Mouse (Mus musculus) limb, embryonic 14.5 days (tissue): ENCODE measurements at regions not wholly inside any gene's neighbourhood (a gene's known extent, or its start where the extent isn't known, plus 50 kb on each side); places are given as distances from the start of the nearest gene placed in this dataset.

Experiments used
- ATAC-seq: fragments of 200-750 bp; cut with Nextera tagmentation; 2 replicates; pipeline ENCODE4 v1.8.0; 2017; ENCODE audit warnings: low read depth, moderate number of reproducible peaks, moderate TSS enrichment; ENCODE audit not compliant: low FRiP score
- DNase-seq: peaks from one replicate; pipeline ENCODE4 v3.0.0-alpha.2; 2015; ENCODE audit warnings: low spot score
- H3K27ac ChIP-seq: fragments of 300-500 bp; sonication (generic); replicated peaks from 2 replicates; pipeline ENCODE4 v1.5.1; 2014; ENCODE audit warnings: low read depth, mild to moderate bottlenecking, low read length, moderate library complexity, mixed read lengths
- H3K27me3 ChIP-seq: fragments of 300-500 bp; sonication (generic); 2 replicates; pipeline ENCODE4 v1.6.1; 2014; ENCODE audit warnings: low read length, mixed read lengths; ENCODE audit not compliant: control insufficient read depth, insufficient read depth
- H3K36me3 ChIP-seq: fragments of 300-500 bp; sonication (generic); 2 replicates; pipeline ENCODE4 v1.6.1; 2014; ENCODE audit warnings: mild to moderate bottlenecking, low read length, moderate library complexity, mixed read lengths; ENCODE audit not compliant: control insufficient read depth, insufficient read depth
- H3K4me1 ChIP-seq: fragments of 300-500 bp; sonication (generic); 2 replicates; pipeline ENCODE4 v1.6.1; 2014; ENCODE audit warnings: antibody characterized with exemption, low read length, mixed read lengths; ENCODE audit not compliant: control insufficient read depth, insufficient read depth
- H3K4me2 ChIP-seq: fragments of 300-500 bp; sonication (generic); replicated peaks from 2 replicates; pipeline ENCODE4 v1.6.1; 2014; ENCODE audit warnings: low read depth, mild to moderate bottlenecking, low read length, moderate library complexity; ENCODE audit not compliant: severe bottlenecking
- H3K4me3 ChIP-seq: fragments of 300-500 bp; sonication (generic); replicated peaks from 2 replicates; pipeline ENCODE4 v1.5.1; 2014; ENCODE audit warnings: low read length
- H3K9ac ChIP-seq: fragments of 300-500 bp; sonication (generic); 2 replicates; pipeline ENCODE4 v1.6.1; 2014; ENCODE audit warnings: mild to moderate bottlenecking, low read depth, low read length, moderate library complexity; ENCODE audit not compliant: severe bottlenecking
- H3K9me3 ChIP-seq: fragments of 300-500 bp; sonication (generic); 2 replicates; pipeline ENCODE4 v1.6.1; 2016; ENCODE audit warnings: low read length; ENCODE audit not compliant: control insufficient read depth
- POLR2A ChIP-seq: fragments of 200-500 bp; IDR thresholded peaks from 2 replicates; pipeline ENCODE4 v1.8.0; 2012; ENCODE audit warnings: inconsistent platforms, mild to moderate bottlenecking, moderate library complexity, borderline replicate concordance; ENCODE audit not compliant: insufficient read depth, insufficient read length; ENCODE audit errors: extremely low read depth
- WGBS: fragments of 180-500 bp; shearing (Covaris S2); extraction: QIAGEN DNeasy Blood & Tissue Kit; methylation state at CpG from one replicate; pipeline ENCODE4 v1.1.7; 2014; 5-methylcytosine and 5-hydroxymethylcytosine counted together

GRCm38 (mm10) chr6:8898268-8898667 lies 50.0 kb upstream of the Nxph1 start:
- TF ChIP-seq POLR2A, result no peak
- 67% methylated on average over 3 of the region's 3 CpGs for WGBS
- H3K4me2 ChIP-seq, result no peak overlapping the region
- DNase-seq (no peak), ATAC-seq (no peak)
- no peaks in the 10 kb centered on the region for H3K36me3 ChIP-seq
- no peak overlapping the region for H3K27ac ChIP-seq
- no peaks in the 10 kb centered on the region for H3K4me1 ChIP-seq
- no peaks in the 10 kb centered on the region for H3K9me3 ChIP-seq
- H3K27me3 ChIP-seq, result no peaks in the 10 kb centered on the region
- H3K9ac ChIP-seq, result no peak overlapping the region
- H3K4me3 ChIP-seq, result no peak overlapping the region
